Mouse (Mus musculus): ENCODE results near the gene Gm43951.

- TF ChIP-seq POLR2A (IDR thresholded peaks at IDR 0.05; ENCODE audit: borderline replicate concordance, extremely low read depth, low read depth, low read length) (no peak), CTCF (IDR thresholded peaks at IDR 0.05; ENCODE audit: insufficient read depth, low read length) (no peak)
These were observed 38.6 kb upstream of the Gm43951 start for GRCm38 (mm10) chr11:72245196-72245753.
